Mouse (Mus musculus) layer of hippocampus, adult 8-10 months (tissue): Measurements from ENCODE around the gene Olah. TPM values are rescaled to one million over a fixed set of nuclear protein-coding genes. Genes with fewer than 3 reads are reported as not detected.
"Not testable (repeated sequence)": the region's sequence is repeated elsewhere in the genome, so short reads cannot be mapped to it uniquely, and the experiment has no call there.

Experiments
- DNase-seq, 2 experiments: peaks; one replicate each; pipeline ENCODE4 v3.0.0; 2022; ENCODE audit warnings: low spot score in 2 of 2
- total RNA-seq, 4 experiments: library from RNA; stranded (reverse); gene quantifications; 2 replicates each; pipeline ENCODE4 v1.2.4; 2022

Olah gene
- not detected for total RNA-seq

DNA sequence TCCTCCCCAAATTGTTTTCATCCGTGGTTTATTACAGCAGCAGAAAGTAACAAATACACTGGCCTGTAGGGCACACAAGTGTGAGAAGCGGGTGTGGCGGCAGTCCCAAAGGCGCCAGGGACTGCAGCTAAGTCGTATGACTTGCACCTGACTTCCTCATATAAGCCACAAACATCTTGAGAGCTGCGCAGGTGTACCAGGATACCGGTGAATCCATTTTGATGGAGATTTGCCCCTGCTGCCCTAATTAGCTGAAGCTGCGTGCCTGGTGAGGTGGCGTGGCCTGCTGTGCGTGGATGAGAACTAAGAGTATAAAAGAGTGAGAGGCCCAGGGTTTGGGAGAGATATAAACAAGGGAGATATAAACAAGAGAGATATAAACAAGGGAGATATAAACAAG, at the start of gene Olah:
Gene Olah (minus strand): TSS at position 101 of the 400 bp plus-strand sequence.
- not testable (repeated sequence) for DNase-seq

DNA sequence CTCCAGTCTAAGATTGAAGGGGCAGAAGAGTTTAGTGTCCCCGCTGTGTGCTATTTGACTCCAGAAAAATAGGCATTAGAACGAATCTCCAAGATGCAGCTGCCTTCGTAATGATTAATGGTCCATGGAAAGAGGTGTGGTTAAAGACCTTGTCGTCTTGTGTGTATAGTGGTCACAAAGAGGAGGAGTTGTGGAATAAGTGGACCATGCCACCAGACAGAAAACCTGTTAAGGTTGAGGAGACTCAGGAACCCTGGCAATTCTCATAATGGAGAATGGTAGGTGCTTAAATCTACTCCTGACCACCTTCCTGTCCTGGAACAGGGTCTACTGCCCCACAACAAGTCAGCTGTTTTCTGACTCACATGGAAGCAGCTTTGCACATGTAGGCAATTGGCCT, 49.0 kb upstream of the Olah start:
- DNase-seq, result no peak

DNA sequence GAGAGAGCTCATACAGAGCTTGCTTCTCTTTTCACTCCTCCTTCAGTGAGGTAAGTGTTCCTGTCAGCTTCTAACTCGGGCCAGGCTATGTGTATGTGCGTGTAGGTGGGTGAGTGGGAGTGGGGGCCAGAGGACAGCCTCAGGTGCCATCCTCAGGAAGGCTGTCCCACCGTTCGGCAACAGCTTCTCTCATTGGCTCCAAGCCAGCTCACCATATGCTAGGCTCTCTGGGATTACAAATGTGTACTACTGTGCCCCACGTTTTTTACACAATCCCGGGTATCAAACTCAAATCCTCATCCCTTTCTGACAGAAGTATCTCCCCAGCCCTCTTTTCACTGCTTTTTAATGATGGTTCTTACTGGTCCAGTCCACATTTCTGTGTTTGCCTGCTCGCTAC, 47.2 kb upstream of the Olah start:
- DNase-seq, result peak; percentile 32 to 44

DNA sequence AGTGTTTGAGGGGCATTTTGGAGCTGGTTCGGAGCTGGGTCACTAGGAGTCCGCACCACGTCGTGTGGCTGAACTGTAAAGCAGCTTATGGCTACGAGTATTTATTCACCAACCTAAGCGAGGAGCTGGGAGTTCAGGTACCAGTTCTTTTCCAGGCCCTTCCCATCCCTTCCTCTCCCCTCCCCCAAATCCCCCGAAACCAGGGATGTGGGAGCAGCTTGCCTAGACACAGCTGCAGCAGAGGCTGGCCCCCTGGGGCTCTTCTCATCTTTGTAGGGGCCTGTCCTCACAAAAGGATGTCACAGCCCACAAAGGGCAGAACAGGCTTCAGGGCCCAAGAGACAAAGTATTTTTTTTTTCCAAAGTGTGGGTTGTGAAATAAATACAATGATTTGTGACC, 40.9 kb upstream of the Olah start:
- DNase-seq, result no peak

DNA sequence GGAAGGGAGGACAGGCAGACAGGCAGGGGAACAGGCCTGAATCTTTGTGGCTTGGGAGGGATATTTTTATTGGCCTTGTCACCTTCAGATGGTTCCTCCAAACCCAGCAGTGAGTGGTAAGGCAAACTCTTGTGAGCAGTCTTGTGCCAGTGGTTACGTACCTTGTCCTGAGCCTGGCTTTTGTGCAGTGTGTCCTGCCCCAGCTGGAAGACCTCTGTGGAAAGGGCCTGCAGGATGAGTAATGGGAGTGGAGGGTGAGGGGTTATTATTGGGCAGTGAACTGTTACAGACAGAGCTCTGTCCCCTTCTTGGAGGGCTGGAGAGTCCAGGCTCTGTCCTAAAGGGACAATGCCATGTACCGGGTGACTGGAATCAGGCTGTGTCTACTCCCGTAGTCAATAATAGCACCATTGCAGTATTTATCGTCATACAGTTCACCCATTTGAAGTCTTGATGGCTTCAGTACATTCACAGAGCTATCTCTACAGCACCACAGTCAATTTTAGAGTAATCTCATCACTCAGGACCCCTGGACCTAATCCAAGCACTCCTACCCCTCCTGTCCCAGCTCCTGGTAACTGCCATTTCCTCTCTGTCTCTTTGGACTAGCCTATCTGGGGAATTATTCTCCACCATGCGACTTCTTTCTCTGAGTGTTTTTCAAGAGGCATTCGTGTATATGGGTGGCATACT, 38.5 kb upstream of the Olah start:
- no peak for DNase-seq

DNA sequence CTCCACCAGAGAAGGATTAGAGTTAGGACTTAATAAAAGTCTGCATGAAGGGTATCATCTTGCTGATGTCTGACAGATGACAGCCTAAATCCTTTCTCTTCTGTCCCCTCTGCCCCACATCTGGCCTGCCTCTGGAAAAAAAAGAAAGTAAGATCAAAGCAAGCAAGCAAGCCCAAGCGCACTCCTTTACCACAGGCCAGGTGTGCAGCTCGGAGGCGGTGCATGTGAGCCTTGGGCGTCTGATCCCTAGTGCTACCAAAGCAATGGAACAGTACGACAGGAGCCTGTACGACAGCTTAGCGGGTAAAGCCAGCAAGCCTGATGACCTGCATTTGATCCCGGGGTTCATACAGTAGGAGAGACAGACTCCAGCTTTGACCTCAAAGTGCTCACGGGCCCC, 33.9 kb upstream of the Olah start:
- no peak for DNase-seq

DNA sequence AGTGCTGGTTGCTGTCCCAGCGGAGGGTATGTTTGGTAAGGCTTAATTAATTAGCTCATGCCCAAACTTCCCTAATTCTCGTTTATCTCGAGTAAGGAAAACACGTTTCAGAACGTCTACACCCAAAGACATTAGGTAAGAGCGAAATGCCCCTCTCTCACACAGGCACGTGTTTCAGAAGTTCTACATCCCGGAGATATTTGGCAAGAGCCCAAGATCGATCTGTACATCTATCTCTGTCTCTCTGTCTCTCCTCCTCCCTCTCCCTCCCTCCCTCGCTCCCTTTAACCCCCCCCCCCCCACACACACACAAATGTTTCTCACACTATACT, 27.5 kb upstream of the Olah start:
- no peak for DNase-seq

DNA sequence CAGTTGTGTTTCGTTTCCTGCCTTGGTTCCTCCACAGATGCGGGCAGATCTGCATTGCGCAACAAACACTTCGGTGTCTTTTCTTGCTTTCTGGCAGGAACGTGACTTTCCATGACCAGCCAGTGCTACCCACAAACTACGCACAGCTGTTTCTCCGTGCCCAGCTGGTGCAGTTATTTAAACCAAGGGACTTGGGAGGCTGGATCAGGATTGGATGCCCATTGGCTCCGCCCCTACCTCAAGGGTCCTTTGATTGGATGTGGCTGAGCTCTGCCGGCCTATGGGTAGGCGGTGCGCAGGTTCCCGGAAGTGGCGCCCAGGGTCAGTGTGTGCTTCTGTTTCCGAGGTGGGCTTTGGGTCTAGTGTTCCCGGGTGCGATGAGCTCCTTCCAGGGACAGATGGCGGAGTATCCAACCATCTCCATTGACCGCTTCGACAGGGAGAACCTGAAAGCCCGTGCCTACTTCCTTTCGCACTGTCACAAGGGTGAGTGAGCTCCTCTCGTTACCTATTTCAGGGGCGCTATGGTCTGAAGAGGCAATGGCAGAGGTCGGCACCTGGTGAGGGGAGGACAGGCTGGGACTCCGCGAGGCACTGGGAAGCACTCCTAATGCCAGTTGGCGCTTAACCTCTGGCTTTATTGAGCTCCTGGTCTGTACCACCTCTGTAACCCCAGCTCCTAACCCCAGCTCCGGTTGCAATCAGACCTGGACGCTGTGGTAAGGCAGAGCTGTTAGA, 27.0 kb upstream of the Olah start, which contains the start of gene Dclre1c:
Gene Dclre1c (plus strand): TSS at position 291 of the 738 bp plus-strand sequence.
- DNase-seq, result peak; percentile 88 to 91

DNA sequence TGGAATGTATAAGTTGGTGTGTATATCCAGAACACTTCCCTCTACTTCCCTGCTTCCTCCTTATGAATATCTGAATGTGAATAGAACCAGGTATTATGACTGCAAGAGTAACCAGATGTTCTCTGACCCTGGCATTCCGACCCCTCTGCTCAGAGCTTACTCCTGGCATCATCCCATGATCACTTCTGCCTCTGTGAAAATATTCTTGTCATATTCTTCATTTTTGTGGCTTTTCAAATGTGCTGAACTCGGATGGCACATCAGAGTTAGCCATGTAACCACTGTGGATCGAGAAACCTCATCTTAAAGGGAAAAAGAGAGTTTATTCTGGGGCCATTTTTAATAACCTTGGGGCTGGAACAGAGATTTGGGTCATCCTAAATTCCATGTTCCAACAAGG, 25.5 kb upstream of the Olah start, which contains the start of gene Meig1:
Gene Meig1 (minus strand): TSS at position 101 of the 400 bp plus-strand sequence.
- no peak for DNase-seq

DNA sequence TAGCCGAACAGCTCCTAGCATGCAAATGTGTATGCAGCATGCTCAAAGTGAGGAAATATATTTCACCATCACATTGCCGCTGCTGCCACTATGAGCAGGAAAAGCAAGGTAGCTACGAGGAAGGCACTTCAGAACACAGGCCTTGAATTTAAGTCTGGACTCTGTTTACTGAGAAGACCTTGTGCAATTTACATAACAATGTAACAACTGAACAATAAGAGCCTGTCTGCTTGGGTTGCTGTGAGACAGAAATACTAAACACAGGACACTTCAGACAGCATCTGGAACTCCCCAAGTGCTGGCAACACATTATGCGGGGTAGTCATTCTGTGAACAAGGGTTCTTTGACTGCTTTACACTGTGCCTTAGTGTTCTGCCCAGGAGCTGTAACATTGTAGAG, 23.1 kb upstream of the Olah start:
- DNase-seq, result peak in 1 of 2 experiments; percentile 34

DNA sequence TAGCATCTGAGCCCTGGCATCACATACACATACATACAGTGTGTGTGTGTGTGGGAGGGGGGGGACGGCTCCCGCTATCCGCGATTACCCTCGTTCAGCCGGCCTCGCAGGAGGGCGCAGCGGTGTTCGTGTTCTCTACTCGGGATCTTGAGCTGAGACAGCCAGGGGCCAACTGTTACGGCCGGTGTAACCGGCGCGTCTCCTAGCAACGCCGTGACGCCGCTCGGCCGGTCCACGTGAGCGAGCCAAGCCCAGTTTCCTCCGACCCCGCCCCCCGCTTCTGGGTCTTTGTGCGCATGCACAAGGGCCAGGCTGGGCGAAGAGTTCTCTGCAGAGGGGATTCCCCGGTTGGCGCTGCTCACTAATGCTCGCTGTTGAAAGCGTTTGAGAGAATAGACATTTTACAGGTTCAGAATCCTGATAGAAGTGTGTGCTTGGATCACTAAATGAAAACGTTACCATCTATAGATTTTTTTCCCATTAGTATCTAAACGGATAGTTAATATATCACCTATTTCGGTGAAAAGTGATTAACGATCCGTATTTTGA, 21.9 kb upstream of the Olah start:
- peak; percentile 90 to 95 for DNase-seq

DNA sequence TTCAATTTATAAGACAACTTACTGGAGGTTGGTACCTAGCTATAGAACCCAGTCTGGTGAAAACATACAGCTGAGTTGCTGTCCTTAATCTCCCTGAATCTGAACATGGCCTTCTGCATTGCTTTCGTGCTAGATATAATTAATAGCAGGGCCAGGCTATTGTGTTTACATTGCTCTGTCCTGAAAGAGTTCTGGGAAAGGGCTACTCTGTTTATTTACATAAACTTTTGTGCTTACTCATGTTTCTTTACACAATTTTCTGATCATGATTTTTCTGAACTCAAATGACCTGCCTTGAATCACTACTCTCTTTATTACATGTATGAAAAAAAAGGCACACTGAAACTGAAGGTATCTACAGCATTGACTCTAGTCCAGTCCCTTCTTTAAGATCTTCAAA, 18.7 kb upstream of the Olah start:
- no peak for DNase-seq

DNA sequence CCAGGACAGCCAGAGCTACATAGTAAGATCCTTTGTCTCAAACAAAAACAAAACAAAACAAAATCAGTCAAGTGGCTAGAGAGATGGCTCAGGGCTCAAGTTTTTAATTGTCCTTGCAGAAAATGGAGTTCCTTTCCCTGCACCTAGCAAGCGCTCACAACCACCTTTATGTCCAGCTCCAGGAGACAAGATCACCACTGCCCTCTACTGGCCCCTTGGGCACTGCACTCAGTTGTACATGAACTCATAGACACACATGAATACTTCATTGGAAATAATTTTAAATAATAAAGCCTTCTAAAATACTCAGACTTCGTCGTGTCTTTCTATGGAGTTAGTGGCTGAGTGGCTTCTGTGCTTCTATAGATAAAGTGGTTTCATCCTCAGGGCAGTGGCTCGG, 17.2 kb upstream of the Olah start:
- DNase-seq, result peak in 1 of 2 experiments; percentile 62

DNA sequence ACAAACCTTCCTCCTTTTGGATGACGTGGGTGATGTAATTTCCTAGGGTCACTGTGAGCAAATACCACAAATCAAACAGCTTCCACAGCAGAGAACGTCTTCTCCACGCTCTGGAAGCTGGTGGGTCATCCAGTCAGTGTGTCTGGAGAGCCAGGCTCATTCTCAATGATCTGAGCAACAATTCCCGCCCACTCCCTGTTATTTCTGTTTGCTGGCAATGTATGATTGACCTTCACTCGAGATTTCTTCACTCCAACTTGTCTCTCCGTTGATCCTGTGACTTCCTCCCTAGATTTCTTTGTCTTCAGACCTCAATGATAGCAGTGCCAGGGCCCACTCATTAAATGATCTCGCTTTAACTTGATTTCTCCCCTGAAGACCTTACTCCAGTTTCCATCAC, 10.7 kb upstream of the Olah start:
- no peak for DNase-seq

DNA sequence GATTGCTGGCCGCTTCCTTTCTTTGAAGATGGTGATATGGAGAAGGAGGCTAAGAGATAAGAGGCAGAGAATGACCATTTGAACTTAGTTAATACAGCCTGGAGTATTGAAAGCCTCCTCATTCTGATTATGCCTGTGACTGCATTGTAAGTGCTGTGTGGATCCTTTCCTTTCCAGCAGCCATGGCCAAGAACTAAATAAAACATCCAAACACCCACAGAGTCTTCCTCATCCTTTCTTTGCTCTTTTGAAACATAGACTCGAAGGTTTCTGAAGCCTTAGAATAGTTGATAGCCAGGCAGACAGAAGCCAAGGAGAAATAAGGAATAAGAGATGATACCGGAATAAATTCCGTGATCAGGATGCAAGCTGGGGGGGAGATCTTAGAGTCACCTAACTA, 9.0 kb upstream of the Olah start:
- DNase-seq, result no peak

DNA sequence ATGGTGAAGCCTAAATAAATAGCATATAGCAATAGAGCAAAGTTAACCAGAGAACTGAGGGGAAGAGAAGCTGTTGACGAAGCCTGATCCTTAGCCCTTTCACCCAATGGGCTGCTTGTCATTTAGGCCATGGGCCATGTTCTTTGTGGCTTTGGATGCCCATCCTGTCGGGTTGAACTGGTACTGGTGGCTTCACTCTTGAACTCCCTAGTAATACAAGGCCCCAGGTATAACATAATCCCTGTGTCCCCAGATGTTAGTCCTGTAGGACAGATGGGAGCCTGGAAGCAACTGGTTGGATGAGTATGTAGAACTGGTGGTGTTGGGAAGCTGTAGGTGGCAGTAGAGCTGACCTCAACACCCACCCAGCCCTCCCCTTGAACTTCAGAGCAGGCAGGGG, 5.1 kb downstream of the Olah start:
- DNase-seq, result no peak

DNA sequence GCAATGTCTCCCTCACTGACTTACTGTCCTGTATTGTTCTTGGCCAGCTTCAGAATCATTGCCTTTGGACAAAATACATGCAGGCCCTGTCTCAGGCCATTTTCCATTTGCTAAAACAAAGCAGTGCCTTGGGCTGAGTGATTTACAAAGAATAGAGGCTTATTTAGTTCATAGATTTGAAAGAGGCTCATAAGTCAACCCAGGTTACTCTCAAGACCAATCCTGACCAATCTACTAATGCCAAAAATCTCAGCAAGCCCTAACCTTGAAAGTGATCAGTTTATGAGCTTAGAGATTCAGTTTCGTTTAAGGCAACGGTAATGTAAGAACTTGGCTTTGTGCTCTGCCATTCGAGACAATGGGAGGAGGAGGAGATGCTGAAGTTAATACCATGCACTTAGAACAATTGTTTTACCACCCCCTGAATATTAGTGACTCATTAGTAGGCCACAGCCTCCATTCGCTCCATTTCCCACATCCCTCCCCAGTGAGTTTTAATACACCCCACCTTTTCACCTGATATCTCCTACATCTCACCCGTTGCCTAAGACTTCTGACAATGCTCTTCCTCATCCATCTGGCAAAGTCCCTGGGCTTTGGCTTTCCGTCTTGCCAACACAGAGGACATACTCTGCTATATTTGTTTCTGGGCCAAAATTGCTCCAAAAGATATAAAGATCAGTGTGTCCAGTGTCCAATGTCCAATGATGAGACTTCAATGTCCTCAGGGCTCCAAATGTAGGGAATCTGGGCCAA, 9.7 kb downstream of the Olah start:
- no peak for DNase-seq

DNA sequence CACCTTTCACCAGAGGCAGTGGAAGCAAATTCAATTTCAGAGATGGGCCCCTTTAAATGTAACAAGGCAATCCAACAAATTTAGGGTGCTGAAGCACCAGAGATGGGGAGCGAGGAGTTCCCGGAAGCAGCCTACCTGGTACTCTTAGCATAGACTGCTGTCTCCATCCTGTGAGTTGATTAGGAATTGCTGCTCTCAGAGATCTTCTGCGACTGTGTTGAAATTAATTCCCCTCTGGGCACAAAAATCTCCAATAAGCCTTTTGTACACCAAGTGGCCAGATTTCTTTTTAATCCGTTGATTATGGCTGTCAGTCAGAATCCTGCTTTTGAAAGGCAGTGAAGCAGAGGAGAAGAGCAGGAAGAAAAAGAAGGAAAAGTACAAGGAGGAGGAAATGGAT, 31.9 kb downstream of the Olah start:
- DNase-seq, result no peak

DNA sequence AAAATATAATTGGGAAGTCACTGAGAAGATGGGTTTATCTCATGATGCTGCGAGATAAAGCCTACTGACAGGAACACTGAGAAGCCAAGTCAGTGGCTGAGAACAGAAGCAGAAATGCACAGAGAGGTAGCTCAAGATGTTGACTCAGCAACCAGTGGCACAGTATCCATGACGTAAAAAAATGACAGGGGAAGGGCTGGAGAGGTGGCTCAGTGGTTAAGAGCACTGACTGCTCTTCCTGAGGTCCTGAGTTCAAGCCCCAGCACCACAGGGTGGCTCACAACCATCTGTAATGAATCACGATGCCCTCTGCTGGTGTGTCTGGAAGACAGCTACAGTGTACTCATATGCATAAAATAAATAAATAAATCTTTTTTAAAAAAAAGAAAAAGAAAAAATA, 35.9 kb downstream of the Olah start:
- DNase-seq, result no peak

DNA sequence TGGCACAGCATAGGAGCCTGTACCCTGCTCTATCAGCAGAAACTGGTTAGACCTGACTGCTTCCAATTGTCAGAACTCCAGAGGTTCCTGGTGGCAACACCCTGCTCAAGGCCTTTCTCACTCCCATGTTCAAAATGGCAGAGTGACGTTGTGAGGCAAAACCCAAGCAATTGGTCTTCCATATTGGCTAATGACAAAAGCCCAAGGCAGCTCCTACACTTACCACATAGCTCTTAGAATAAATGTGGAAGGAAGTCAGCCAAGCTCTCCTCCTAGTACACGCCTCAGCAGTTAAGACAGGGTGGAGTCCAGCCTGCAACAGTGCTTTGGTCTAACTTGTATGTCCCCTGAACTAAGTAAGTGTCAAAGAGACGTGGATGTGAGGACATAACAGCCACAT, 39.1 kb downstream of the Olah start:
- no peak for DNase-seq

DNA sequence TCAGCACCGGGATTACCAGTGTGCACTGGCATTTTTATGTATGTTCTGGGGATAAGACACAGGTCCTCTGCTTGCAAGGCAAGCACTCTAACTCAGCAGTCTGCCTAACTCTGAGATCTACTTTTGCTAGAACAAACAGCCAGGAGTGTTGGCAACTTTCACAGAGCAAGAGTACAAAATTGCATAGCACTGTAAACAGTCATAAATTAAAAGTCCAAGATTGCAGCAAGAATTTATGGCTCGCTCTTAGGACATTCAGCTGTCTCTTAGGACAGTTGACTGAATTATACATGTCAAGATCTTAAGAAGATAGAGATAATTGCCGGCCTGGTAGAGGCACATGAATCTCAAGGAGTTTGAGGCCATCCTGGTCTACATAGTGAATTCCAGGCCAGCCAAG, 40.7 kb downstream of the Olah start:
- no peak for DNase-seq

DNA sequence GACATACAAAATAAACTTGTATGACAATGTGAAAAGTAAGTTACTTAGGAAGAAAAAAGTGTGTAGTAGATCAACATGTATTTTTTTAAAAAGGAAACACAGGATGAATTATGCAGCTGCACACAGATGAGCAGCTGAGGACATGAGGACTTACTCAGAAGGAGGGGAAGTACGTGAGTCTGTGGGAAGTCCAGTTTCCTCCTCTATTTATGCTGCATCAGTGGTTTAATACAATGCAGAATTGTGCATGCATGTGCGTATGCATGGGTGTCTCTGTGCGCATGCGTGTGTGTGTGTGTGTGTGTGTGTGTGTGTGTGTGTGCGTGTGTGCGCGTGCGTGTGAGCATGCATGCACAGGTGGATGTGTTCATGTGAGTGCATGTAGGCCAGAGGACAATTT, 41.2 kb downstream of the Olah start:
- DNase-seq, result no peak
